Mouse (Mus musculus): ENCODE measurements around the gene Slc13a2.

- TF ChIP-seq CTCF (IDR thresholded peaks at IDR 0.05; ENCODE audit: low read depth) (no peak), EP300 (IDR thresholded peaks at IDR 0.05; ENCODE audit: low read depth) (no peak)
Observed at GRCm38 (mm10) chr11:78400936-78401335, 21.1 kb downstream of the Slc13a2 start.
